Mouse (Mus musculus): Measurements from ENCODE around the gene Gm826. TPM values are rescaled to one million over a fixed set of nuclear protein-coding genes. Genes with fewer than 3 reads are reported as not detected.

Gm826 gene
- polyA plus RNA-seq (2015; fragmentation: Nextera tagmentation; extraction: Ambion mirVana) = 0.50 and 0.77 TPM in 2 replicates

DNA sequence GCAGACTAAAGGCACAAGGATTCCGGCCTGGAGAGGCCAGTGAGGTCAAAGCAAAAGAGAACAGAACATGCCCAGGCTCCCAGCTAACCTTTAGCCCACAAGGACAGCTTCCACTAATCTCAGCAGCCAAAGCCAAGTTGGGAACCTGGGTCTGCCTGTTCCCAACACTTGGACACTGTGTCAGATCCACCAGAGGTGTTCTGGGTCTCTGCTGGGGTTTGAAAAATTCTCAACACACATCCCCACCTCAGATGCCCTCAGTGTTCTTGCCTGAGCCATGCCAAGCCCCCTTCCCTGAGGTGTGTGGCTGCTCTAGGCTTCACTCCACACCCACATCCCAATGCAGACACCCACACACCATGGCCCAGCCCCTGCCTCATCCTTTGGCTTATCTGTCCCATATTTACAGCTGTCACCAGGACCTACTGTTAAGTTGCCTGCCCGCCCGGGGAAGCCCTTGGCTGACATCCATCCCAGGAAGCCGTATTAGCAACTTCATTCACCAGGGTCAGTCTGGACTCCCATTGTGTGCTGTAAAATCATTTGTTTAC lies at the start of gene Gm826:
Gene Gm826, minus strand, starts transcription at position 52 of the 551 bp plus-strand sequence.
- no peaks in the 10 kb centered on the region for H3K27me3 ChIP-seq (ENCODE audit: control insufficient read depth, insufficient read depth, low read depth, low read length)
- H3K9me3 ChIP-seq (ENCODE audit: control insufficient read depth, low read length) = no peaks in the 10 kb centered on the region
- no peak within 1 kb of the TSS for H3K9ac ChIP-seq (ENCODE audit: low read length)
- H3K4me3 ChIP-seq (ENCODE audit: low read length) = no peak within 1 kb of the TSS
- no peaks in the 10 kb centered on the region for H3K36me3 ChIP-seq (ENCODE audit: control insufficient read depth, insufficient read depth, low read length)
- H3K4me1 ChIP-seq (replicated peaks; ENCODE audit: control insufficient read depth, insufficient read depth, low read length) = peaks cover 6% of the 10 kb centered on the region
- peak; percentile 64 for ATAC-seq (ENCODE audit: low read depth)
- no peak within 1 kb of the TSS for H3K27ac ChIP-seq (ENCODE audit: low read length)
- 41% methylated on average over 4 of the region's 4 CpGs for WGBS
- H3K4me2 ChIP-seq (ENCODE audit: low read depth, low read length) = no peak within 1 kb of the TSS

DNA sequence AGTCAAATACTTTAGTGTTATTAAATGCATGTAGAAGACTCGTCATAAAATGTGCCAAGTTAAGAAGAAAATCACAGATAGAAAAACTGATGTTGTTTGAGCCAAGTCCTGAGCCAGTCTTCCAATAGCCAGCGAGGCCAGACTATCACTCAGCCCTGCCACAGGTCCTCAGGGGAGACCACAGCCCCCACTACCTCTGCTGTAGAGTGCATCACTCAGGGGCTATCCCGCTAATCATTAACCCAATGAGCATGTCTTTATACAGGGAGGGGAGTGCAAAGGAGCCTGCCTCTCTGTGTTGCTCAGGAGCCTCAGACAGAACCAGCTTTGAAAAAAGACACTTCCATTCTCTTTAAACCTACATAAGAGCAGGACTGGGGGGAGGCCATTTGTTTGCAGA lies 49.5 kb upstream of the Gm826 start:
- Histone ChIP-seq H3K9me3 (ENCODE audit: control insufficient read depth, low read length) (no peaks in the 10 kb centered on the region), H3K4me3 (ENCODE audit: low read length) (no peak overlapping the region), H3K27me3 (ENCODE audit: control insufficient read depth, insufficient read depth, low read depth, low read length) (no peaks in the 10 kb centered on the region), H3K4me1 (replicated peaks; ENCODE audit: control insufficient read depth, insufficient read depth, low read length) (no peaks in the 10 kb centered on the region), H3K9ac (ENCODE audit: low read length) (no peak overlapping the region), H3K4me2 (ENCODE audit: low read depth, low read length) (no peak overlapping the region), H3K36me3 (ENCODE audit: control insufficient read depth, insufficient read depth, low read length) (no peaks in the 10 kb centered on the region), H3K27ac (ENCODE audit: low read length) (no peak overlapping the region)
- WGBS = 37% methylated on average over 3 of the region's 3 CpGs
- ATAC-seq (ENCODE audit: low read depth) = no peak

GRCm38 (mm10) chr2:160378271-160378670 lies 44.3 kb upstream of the Gm826 start:
- no peak for ATAC-seq (ENCODE audit: low read depth)
- no peak overlapping the region for H3K9ac ChIP-seq (ENCODE audit: low read length)
- no peak overlapping the region for H3K27ac ChIP-seq (ENCODE audit: low read length)
- H3K27me3 ChIP-seq (ENCODE audit: control insufficient read depth, insufficient read depth, low read depth, low read length) = peaks cover 6% of the 10 kb centered on the region; the same call in 1 of the 2 replicates
- H3K4me1 ChIP-seq (replicated peaks; ENCODE audit: control insufficient read depth, insufficient read depth, low read length) = 0 out of 2 replicates have a peak, but pooled peaks cover 5% of the 10 kb centered on the region
- H3K36me3 ChIP-seq (ENCODE audit: control insufficient read depth, insufficient read depth, low read length) = no peaks in the 10 kb centered on the region
- H3K9me3 ChIP-seq (ENCODE audit: control insufficient read depth, low read length) = no peaks in the 10 kb centered on the region
- no peak overlapping the region for H3K4me3 ChIP-seq (ENCODE audit: low read length)
- 49% methylated on average over 4 of the region's 4 CpGs for WGBS
- no peak overlapping the region for H3K4me2 ChIP-seq (ENCODE audit: low read depth, low read length)

GRCm38 (mm10) chr2:160376236-160376635 lies 42.3 kb upstream of the Gm826 start:
- WGBS = 39% methylated on average over 5 of the region's 5 CpGs
- no peak for ATAC-seq (ENCODE audit: low read depth)

GRCm38 (mm10) chr2:160369653-160370420 lies 35.9 kb upstream of the Gm826 start:
- H3K27ac ChIP-seq (ENCODE audit: low read length) = no peak overlapping the region
- H3K4me1 ChIP-seq (replicated peaks; ENCODE audit: control insufficient read depth, insufficient read depth, low read length) = peaks cover 27% of the 10 kb centered on the region
- ATAC-seq (ENCODE audit: low read depth) = no peak
- no peak overlapping the region for H3K9ac ChIP-seq (ENCODE audit: low read length)
- H3K4me2 ChIP-seq (ENCODE audit: low read depth, low read length) = peak overlapping the region; percentile 52; the same call in 1 of the 2 replicates
- H3K9me3 ChIP-seq (ENCODE audit: control insufficient read depth, low read length) = no peaks in the 10 kb centered on the region
- H3K27me3 ChIP-seq (ENCODE audit: control insufficient read depth, insufficient read depth, low read depth, low read length) = peaks cover 71% of the 10 kb centered on the region
- H3K36me3 ChIP-seq (ENCODE audit: control insufficient read depth, insufficient read depth, low read length) = no peaks in the 10 kb centered on the region
- WGBS = 5% methylated on average over 25 of the region's 25 CpGs
- H3K4me3 ChIP-seq (ENCODE audit: low read length) = no peak overlapping the region; the same call in 1 of the 2 replicates

More at GRCm38 (mm10) chr2:160376236-160376635, 42.3 kb upstream of the Gm826 start:
- Histone ChIP-seq H3K27me3 (ENCODE audit: control insufficient read depth, insufficient read depth, low read depth, low read length) (peaks cover 22% of the 10 kb centered on the region), H3K36me3 (ENCODE audit: control insufficient read depth, insufficient read depth, low read length) (no peaks in the 10 kb centered on the region), H3K9me3 (ENCODE audit: control insufficient read depth, low read length) (no peaks in the 10 kb centered on the region), H3K4me1 (replicated peaks; ENCODE audit: control insufficient read depth, insufficient read depth, low read length) (0 out of 2 replicates have a peak, but pooled peaks cover 5% of the 10 kb centered on the region), H3K4me3 (ENCODE audit: low read length) (no peak overlapping the region), H3K9ac (ENCODE audit: low read length) (no peak overlapping the region), H3K27ac (ENCODE audit: low read length) (no peak overlapping the region), H3K4me2 (ENCODE audit: low read depth, low read length) (no peak overlapping the region)

DNA sequence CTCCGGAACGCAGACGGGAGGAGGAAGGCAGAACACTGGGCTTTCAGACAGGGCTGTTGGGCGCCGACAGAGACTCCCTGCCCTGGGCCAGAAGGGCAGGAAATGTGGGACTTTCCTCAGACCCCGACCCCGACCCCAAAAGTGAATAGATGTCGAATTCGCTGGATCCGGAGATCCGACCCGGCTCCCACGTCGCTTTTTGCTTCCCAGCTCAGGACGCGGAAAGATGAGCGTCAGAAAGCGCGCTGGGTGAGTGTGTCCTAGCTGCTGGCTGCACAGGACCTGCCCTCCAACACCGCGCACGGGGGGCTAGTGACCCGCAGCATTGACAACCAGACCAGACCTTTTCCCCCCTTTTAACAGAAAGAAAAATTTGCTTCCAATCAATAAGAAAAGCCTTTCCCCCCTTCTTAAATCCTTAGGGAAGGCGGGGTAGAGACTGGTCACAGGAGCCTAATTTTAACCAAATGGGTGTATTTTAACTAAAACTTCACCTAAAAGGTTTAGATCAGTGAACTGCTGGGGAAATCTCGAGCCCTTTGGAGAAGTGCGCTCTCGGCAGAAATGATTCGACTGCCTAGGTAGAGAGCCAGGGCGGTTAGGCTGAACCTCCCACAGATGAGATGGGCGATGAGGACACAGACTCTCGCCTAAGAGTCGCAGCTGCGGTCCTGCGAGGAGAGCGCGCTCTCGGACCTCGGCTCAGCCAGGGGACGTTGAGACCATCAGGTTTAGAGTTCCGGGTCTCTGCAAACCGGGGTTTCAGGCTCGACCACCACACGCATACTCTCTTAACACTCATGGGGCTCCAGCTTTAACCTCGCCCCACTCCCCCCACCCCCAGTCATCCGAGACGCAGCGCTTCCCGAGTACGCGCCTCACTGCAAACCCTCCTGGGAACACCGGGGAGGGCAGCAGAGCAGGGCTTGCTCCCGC lies 34.7 kb upstream of the Gm826 start:
- Histone ChIP-seq H3K36me3 (ENCODE audit: control insufficient read depth, insufficient read depth, low read length) (no peaks in the 10 kb centered on the region), H3K27me3 (ENCODE audit: control insufficient read depth, insufficient read depth, low read depth, low read length) (peaks cover 73% of the 10 kb centered on the region), H3K9me3 (ENCODE audit: control insufficient read depth, low read length) (no peaks in the 10 kb centered on the region), H3K4me3 (ENCODE audit: low read length) (peak overlapping the region; percentile 53), H3K9ac (ENCODE audit: low read length) (peak overlapping the region; percentile 15; the same call in 1 of the 2 replicates), H3K4me1 (replicated peaks; ENCODE audit: control insufficient read depth, insufficient read depth, low read length) (peaks cover 24% of the 10 kb centered on the region), H3K27ac (ENCODE audit: low read length) (no peak overlapping the region), H3K4me2 (ENCODE audit: low read depth, low read length) (peak overlapping the region; percentile 52)
- no peak for ATAC-seq (ENCODE audit: low read depth)
- WGBS = under 1% methylated on average over 52 of the region's 52 CpGs

DNA sequence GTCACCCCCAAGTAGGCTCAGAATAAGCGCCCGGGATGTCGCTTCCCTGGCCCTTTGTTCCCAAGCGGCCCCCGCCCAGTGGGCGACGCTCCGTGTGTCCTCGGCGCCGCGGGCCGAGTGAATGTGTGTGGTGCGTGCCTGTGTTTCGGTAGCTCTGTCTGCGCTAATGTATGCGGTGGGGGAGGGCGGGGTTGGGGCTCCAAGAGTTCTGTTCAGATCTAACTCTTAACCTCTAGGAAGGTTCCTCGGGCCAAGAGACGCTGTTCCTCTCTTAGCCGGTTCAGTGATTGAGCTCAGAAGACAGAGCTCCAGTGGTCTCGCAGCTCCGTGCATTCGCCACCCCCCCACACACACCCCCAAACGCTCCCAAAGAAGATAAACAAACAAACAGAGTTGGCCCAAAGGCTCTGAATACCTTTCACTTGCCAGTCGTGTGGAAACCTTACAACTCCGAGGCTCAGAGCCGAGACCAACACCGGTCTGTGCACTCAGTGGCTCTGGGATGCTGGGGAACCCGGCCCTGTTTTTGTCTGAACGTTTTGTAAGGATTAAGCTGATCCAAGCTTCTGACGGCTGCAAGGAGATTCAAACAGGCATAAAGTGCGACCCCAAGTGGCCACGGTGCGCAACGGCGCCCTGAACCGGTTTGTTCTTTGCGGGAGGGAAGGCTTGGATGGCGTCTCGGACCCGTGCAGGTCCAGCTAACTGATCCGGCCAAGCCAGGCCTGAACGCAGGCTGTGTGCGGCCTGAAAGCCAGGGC lies 33.7 kb upstream of the Gm826 start:
- H3K9ac ChIP-seq (ENCODE audit: low read length) = peak overlapping the region; percentile 64
- peaks cover 24% of the 10 kb centered on the region for H3K4me1 ChIP-seq (replicated peaks; ENCODE audit: control insufficient read depth, insufficient read depth, low read length)
- peak; percentile 53 for ATAC-seq (ENCODE audit: low read depth)
- WGBS = under 1% methylated on average over 45 of the region's 45 CpGs
- H3K9me3 ChIP-seq (ENCODE audit: control insufficient read depth, low read length) = no peaks in the 10 kb centered on the region
- H3K27ac ChIP-seq (ENCODE audit: low read length) = peak overlapping the region; percentile 41
- peak overlapping the region; percentile 96 for H3K4me2 ChIP-seq (ENCODE audit: low read depth, low read length)
- peak overlapping the region; percentile 53 for H3K4me3 ChIP-seq (ENCODE audit: low read length)
- peaks cover 71% of the 10 kb centered on the region for H3K27me3 ChIP-seq (ENCODE audit: control insufficient read depth, insufficient read depth, low read depth, low read length)
- no peaks in the 10 kb centered on the region for H3K36me3 ChIP-seq (ENCODE audit: control insufficient read depth, insufficient read depth, low read length)

GRCm38 (mm10) chr2:160366980-160367338 lies 33.0 kb upstream of the Gm826 start, which contains the start of gene Mafb:
Gene Mafb (minus strand): TSS chr2:160367065.
- peak within 1 kb of the TSS; percentile 96 for H3K4me2 ChIP-seq (ENCODE audit: low read depth, low read length)
- peaks cover 24% of the 10 kb centered on the region for H3K4me1 ChIP-seq (replicated peaks; ENCODE audit: control insufficient read depth, insufficient read depth, low read length)
- H3K36me3 ChIP-seq (ENCODE audit: control insufficient read depth, insufficient read depth, low read length) = no peaks in the 10 kb centered on the region
- ATAC-seq (ENCODE audit: low read depth) = peak; percentile 94
- H3K27ac ChIP-seq (ENCODE audit: low read length) = peak within 1 kb of the TSS; percentile 53
- H3K4me3 ChIP-seq (ENCODE audit: low read length) = peak within 1 kb of the TSS; percentile 53
- H3K27me3 ChIP-seq (ENCODE audit: control insufficient read depth, insufficient read depth, low read depth, low read length) = peaks cover 76% of the 10 kb centered on the region
- H3K9me3 ChIP-seq (ENCODE audit: control insufficient read depth, low read length) = no peaks in the 10 kb centered on the region
- H3K9ac ChIP-seq (ENCODE audit: low read length) = peak within 1 kb of the TSS; percentile 64
- 1% methylated on average over 36 of the region's 37 CpGs for WGBS

Data from lung, embryonic 16.5 days (tissue).